Mouse (Mus musculus) ES-Bruce4 (cell line): ENCODE data around the gene Atp6v0a2. TPM values are rescaled to one million over a fixed set of nuclear protein-coding genes. Genes with fewer than 3 reads are reported as not detected.

Experiments
- H3K27ac ChIP-seq: 2 replicates; pipeline ENCODE4 v1.5.1; 2012; ENCODE audit warnings: low read length, inconsistent platforms; ENCODE audit not compliant: insufficient read depth
- H3K27me3 ChIP-seq: 2 replicates; pipeline ENCODE4 v1.6.1; 2012; ENCODE audit warnings: mild to moderate bottlenecking, low read length, inconsistent platforms; ENCODE audit not compliant: control insufficient read depth, poor library complexity, insufficient read depth, severe bottlenecking
- H3K36me3 ChIP-seq: 2 replicates; pipeline ENCODE4 v1.6.1; 2012; ENCODE audit warnings: inconsistent platforms, mild to moderate bottlenecking, low read length, moderate library complexity; ENCODE audit not compliant: control insufficient read depth, poor library complexity, insufficient read depth, severe bottlenecking
- H3K4me1 ChIP-seq: one replicate; pipeline ENCODE4 v1.8.1; 2011; ENCODE audit warnings: low read length; ENCODE audit not compliant: control insufficient read depth, insufficient read depth
- H3K4me3 ChIP-seq: 2 replicates; pipeline ENCODE4 v1.5.1; 2011; ENCODE audit warnings: low read depth, mild to moderate bottlenecking, low read length
- H3K9ac ChIP-seq: 2 replicates; pipeline ENCODE4 v1.6.1; 2012; ENCODE audit warnings: low read depth, mild to moderate bottlenecking, inconsistent platforms; ENCODE audit not compliant: poor library complexity, severe bottlenecking
- H3K9me3 ChIP-seq: replicated peaks from 2 replicates; pipeline ENCODE4 v1.6.1; 2012; ENCODE audit warnings: mild to moderate bottlenecking, low read length, inconsistent platforms; ENCODE audit not compliant: control insufficient read depth, poor library complexity, insufficient read depth, severe bottlenecking
- CTCF ChIP-seq: IDR thresholded peaks from one replicate; pipeline ENCODE4 v1.8.1; 2011; ENCODE audit warnings: low read depth, low read length
- EP300 ChIP-seq: IDR thresholded peaks from 2 replicates; pipeline ENCODE4 v1.6.1; 2011; ENCODE audit warnings: low read depth, low read length; ENCODE audit not compliant: insufficient read depth
- POLR2A ChIP-seq: IDR thresholded peaks from one replicate; pipeline ENCODE4 v1.8.1; 2011; ENCODE audit warnings: low read length; ENCODE audit not compliant: insufficient read depth
- polyA plus RNA-seq: library from polyadenylated mRNA; stranded (reverse); fragments of >200 nt; gene quantifications from 2 replicates; pipeline ENCODE4 v1.2.4, GENCODE M21; 2011; ENCODE audit warnings: low read depth; ENCODE audit not compliant: missing spikeins, insufficient read depth, insufficient read length

Gene Atp6v0a2
- polyA plus RNA-seq, 1 experiment, result 16.8 TPM

DNA sequence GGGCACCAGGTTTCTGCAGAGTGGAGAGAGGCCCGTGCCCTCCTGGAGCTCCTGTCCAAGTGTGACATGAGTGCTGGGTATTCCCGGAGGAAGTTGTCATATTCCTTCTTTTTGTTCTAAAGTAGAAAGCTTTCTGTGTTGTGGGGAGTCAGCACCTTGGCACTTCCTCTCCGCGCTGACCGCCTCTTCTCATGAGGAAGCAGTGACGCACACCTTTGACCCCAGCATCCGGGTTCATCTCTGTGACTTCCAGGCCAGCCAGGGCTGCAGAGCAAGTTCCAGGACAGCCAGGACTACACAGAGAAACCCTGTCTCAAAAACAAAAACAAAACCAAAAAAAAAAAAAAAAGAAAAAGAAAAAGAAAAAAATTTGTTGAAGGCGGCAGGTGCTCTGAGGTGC, 86.8 kb downstream of the Atp6v0a2 start:
- H3K9ac ChIP-seq, result no peak overlapping the region
- no peak overlapping the region for H3K4me3 ChIP-seq
- H3K27ac ChIP-seq, result no peak overlapping the region
- H3K4me1 ChIP-seq, result no peaks in the 10 kb centered on the region
- H3K27me3 ChIP-seq, result no peaks in the 10 kb centered on the region
- H3K36me3 ChIP-seq, result peaks cover 2% of the 10 kb centered on the region; the same call in 1 of the 2 replicates
- TF ChIP-seq EP300 (no peak), POLR2A (no peak), CTCF (no peak)
- no peaks in the 10 kb centered on the region for H3K9me3 ChIP-seq

DNA sequence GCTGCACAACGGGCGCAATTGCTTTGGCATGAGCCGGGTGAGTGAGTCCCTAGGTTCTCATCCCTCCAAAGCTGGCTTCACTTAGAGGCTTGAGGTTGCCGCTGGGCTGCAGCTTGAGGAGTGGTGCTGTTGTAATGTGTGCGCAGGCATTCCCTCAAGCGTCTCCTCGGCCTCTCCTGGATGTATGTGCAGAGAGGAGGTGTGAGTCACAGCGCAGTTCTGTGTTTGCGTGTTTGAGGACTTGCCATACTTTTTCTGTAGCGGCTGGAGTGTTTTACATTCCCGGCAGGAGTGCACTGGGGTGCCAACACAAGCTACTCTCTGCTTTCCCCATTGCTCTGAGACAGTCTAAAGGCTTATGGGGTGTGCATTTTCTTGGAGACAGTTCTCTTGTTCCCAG, 89.6 kb downstream of the Atp6v0a2 start:
- no peaks in the 10 kb centered on the region for H3K4me1 ChIP-seq
- H3K4me3 ChIP-seq, result no peak overlapping the region
- H3K36me3 ChIP-seq, result no peaks in the 10 kb centered on the region
- TF ChIP-seq POLR2A (no peak), EP300 (no peak), CTCF (no peak)
- H3K9me3 ChIP-seq, result no peaks in the 10 kb centered on the region
- no peak overlapping the region for H3K9ac ChIP-seq
- no peaks in the 10 kb centered on the region for H3K27me3 ChIP-seq
- no peak overlapping the region for H3K27ac ChIP-seq

DNA sequence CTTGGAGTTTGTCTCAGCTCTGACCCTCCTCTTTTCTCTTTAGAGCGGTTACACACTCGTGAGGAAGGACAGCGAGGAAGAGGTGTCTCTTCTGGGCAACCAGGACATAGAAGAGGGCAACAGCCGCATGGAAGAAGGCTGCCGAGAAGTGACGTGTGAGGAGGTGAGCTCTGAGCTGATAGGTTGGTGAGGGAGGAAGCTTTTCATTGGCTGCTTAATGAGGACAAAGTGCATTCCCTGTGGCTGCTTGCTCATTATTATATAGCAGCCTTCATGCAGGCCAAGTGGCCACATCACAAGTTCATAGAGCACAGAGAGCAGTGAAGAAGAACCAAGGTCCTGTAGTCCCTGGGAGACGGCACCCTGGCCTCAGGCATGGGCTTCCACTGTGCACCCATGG, 90.0 kb downstream of the Atp6v0a2 start:
- Histone ChIP-seq H3K9me3 (no peaks in the 10 kb centered on the region), H3K4me3 (no peak overlapping the region), H3K4me1 (no peaks in the 10 kb centered on the region), H3K27me3 (no peaks in the 10 kb centered on the region), H3K27ac (no peak overlapping the region), H3K36me3 (no peaks in the 10 kb centered on the region), H3K9ac (no peak overlapping the region)
- TF ChIP-seq EP300, result no peak
- TF ChIP-seq POLR2A, result no peak
- no peak for TF ChIP-seq CTCF

DNA sequence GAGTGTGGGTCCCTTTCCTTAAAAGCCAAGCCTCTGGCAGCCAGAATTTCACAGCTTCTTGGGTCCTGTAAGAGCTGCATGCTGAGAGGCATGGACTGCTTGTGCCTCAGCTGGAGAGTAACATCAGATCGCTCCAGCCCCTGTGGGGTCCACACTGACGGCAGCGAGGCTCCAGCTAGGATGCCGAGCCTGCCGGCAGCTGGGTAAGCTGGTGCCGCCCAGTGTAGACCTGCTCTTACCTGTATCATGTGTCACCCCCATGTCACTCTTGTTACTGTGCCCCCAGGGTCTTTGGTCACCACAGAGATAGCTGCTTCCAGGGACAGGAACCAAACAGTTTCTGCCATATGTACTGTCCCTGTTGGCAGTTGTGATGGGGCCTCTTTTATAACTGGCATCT, 94.7 kb downstream of the Atp6v0a2 start:
- Histone ChIP-seq H3K9ac (no peak overlapping the region), H3K4me3 (no peak overlapping the region), H3K4me1 (no peaks in the 10 kb centered on the region), H3K27ac (no peak overlapping the region), H3K27me3 (no peaks in the 10 kb centered on the region), H3K36me3 (no peaks in the 10 kb centered on the region), H3K9me3 (no peaks in the 10 kb centered on the region)
- TF ChIP-seq CTCF (no peak), POLR2A (no peak)

DNA sequence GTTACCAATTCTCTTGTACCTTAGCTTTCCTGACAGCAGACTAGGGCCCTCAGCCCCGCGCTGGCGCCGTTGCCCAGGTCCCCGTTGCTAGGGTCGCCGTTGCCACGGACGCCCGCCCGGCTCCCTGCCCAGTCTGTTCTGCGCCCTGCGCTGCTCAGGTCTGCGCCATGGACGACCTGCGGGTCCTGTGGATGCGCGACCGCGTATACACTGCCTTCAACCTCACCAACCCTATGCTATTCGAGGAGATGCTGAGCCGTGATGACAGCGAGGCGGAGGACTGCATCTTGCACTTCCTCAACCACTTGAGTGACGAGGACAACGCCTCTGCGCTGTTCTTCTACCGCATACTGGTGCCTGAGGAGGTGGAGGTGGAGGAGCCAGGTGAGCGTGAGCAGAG, 96.6 kb downstream of the Atp6v0a2 start, which contains the start of gene Dnah10:
Gene Dnah10, plus strand, starts transcription at position 89 of the 400 bp plus-strand sequence.
- Histone ChIP-seq H3K4me1 (no peaks in the 10 kb centered on the region), H3K4me3 (peak within 1 kb of the TSS; percentile 45), H3K27me3 (no peaks in the 10 kb centered on the region), H3K9me3 (no peaks in the 10 kb centered on the region), H3K36me3 (no peaks in the 10 kb centered on the region), H3K27ac (no peak within 1 kb of the TSS), H3K9ac (no peak within 1 kb of the TSS)
- TF ChIP-seq POLR2A (no peak), CTCF (no peak), EP300 (no peak)

DNA sequence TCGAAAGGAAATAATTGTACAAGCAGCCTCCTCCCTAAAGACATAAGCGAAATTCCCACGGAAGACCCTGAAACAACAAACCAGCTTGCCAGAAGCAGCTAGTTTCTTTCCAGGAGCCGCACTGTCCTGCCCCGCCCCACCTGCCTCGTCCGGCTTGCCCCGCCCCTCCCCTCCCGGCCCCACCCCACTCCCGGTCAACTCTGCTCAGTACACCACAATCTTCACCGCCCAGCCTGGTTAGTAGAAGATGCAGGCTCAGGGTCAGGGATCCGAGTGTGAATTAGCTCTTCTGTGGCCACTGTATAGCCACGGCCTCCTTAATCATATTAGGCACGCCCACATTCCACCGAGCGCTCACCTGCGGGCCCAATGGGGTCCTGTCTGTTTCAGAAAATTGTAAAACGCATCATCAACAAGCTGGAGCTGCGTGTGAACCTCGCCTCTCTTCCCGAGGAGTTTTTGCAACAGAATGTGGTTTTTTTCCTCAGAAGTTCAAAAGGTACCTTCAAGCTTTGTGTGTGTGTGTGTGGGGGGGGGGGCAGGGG, 101.4 kb downstream of the Atp6v0a2 start:
- Histone ChIP-seq H3K36me3 (no peaks in the 10 kb centered on the region), H3K9ac (no peak overlapping the region), H3K4me3 (0 out of 2 replicates have a peak overlapping the region, but pooled peaks have one; percentile 9), H3K4me1 (no peaks in the 10 kb centered on the region), H3K9me3 (no peaks in the 10 kb centered on the region), H3K27me3 (no peaks in the 10 kb centered on the region), H3K27ac (no peak overlapping the region)
- TF ChIP-seq EP300 (no peak), POLR2A (no peak), CTCF (no peak)
